Mouse (Mus musculus) lung, postnatal 0 days (tissue): Measurements from ENCODE around the gene Gm6793.

Experiments
- CTCF ChIP-seq: IDR thresholded peaks from 2 replicates; pipeline ENCODE4 v1.5.1; 2016; ENCODE audit warnings: antibody characterized with exemption, mild to moderate bottlenecking
- EP300 ChIP-seq: IDR thresholded peaks from 2 replicates; pipeline ENCODE4 v1.6.1; 2016; ENCODE audit warnings: antibody characterized with exemption, mild to moderate bottlenecking, control low read depth

- TF ChIP-seq CTCF (no peak), EP300 (no peak)
Observed at GRCm38 (mm10) chr8:112033071-112033470, 18.2 kb upstream of the Gm6793 start.
